Mouse (Mus musculus): ENCODE results near the gene Lck. TPM values are rescaled to one million over a fixed set of nuclear protein-coding genes. Genes with fewer than 3 reads are reported as not detected.
A peak's percentile ranks its signal among the peaks of the same experiment; 100 is the strongest.

The Lck gene
- polyA plus RNA-seq (2012; fragmentation: generic; extraction: Trizol): 2.1 TPM

DNA sequence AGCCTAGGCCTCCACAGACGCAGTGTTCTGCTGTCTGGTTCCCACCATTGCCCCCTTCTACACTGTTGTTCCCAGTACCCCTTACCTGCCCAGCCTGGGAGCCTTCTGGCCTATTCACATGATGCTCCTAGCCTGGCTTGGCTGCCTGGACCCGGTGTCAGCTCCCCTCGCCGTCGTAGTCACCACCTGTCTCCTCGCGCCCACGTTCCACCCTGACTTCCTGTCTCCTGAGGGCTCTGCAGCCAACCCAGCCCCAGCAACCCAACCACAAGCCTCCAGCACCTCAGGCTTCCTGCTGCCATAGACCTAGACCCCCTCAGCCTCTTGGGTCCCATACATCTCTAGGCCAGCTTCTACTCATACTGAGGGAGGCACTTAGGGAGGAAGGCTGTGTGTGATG, at the start of gene Lck:
Gene Lck, minus strand, starts transcription at position 212 of the 400 bp plus-strand sequence.
- Histone ChIP-seq H3ac (ENCODE audit: control insufficient read depth, insufficient read length) (no peak within 1 kb of the TSS), H3K36me3 (ENCODE audit: control insufficient read depth, insufficient read depth) (no peaks in the 10 kb centered on the region), H3K27me3 (ENCODE audit: control insufficient read depth, insufficient read depth, insufficient read length) (no peaks in the 10 kb centered on the region), H3K4me2 (ENCODE audit: low read depth) (no peak within 1 kb of the TSS), H3K4me3 (no peak within 1 kb of the TSS), H3K79me2 (ENCODE audit: control insufficient read depth, insufficient read depth) (no peaks in the 10 kb centered on the region)
- TF ChIP-seq MYOG (IDR thresholded peaks at IDR 0.05; ENCODE audit: control insufficient read depth in 1 of 3, insufficient read depth in 1 of 3, insufficient read length in 2 of 3, low read depth in 2 of 3) (no peak), TCF12 (IDR thresholded peaks at IDR 0.05; ENCODE audit: insufficient read depth, poor library complexity, severe bottlenecking) (no peak), USF1 (IDR thresholded peaks at IDR 0.05; ENCODE audit: low read depth) (no peak), POLR2A (IDR thresholded peaks at IDR 0.05; ENCODE audit: insufficient read length, low read depth) (no peak), POLR2AphosphoS2 (IDR thresholded peaks at IDR 0.05; ENCODE audit: insufficient read length, low read depth) (no peak), E2F4 (IDR thresholded peaks at IDR 0.05; ENCODE audit: insufficient read depth) (no peak), MYOD1 (IDR thresholded peaks at IDR 0.05; ENCODE audit: control insufficient read depth in 1 of 3, insufficient read length in 2 of 3, low read depth in 2 of 3) (no peak), REST (IDR thresholded peaks at IDR 0.05; ENCODE audit: insufficient read depth, insufficient read length) (no peak), TCF3 (IDR thresholded peaks at IDR 0.05; ENCODE audit: insufficient read length, low read depth) (no peak), CEBPB (IDR thresholded peaks at IDR 0.05; ENCODE audit: insufficient read depth, poor library complexity, severe bottlenecking) (no peak)

DNA sequence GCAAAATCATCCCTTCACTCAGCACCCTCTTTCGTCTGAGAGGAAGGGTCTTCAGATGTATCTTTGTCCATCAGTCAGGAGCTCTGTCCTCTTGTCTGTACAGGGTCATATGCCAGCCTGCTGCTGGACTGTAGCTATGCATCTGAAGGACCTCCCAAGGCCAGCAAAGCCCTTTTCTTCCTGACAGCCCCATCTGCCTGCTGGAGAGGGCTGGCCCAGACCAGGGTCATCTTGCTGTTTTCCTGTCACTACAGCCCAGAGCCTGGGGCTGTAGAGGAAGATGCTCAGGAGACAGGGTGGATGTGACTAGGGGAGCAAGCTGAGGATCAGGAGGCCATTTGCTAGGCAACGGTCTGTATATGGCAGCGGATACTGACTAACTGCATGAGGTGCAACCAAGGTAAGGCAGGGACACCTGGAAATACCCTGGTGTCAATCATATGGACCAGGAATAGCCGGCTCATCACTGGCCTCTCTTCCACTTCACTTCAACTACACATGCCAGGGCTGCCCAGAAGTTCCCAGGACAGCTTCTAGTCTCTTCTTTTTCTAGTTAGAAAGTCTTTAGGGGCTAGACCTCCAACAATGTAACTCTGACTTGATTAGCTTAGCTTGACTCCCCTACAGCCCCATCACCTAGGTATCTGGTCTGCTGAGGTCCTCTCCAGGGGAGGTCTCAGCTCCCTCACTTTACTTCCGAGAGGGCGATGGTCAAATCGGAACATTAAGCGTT, 49.5 kb upstream of the Lck start:
- no peaks in the 10 kb centered on the region for H3K27me3 ChIP-seq (ENCODE audit: control insufficient read depth, insufficient read depth, insufficient read length)
- H3K79me2 ChIP-seq (ENCODE audit: control insufficient read depth, insufficient read depth): peaks cover 5% of the 10 kb centered on the region
- peaks cover 6% of the 10 kb centered on the region for H3K36me3 ChIP-seq (ENCODE audit: control insufficient read depth, insufficient read depth)
- H3ac ChIP-seq (ENCODE audit: control insufficient read depth, insufficient read length): no peak overlapping the region
- peak overlapping the region; percentile 99 for H3K4me2 ChIP-seq (ENCODE audit: low read depth)
- TF ChIP-seq TCF3 (IDR thresholded peaks at IDR 0.05; ENCODE audit: insufficient read length, low read depth) (no peak), POLR2A (IDR thresholded peaks at IDR 0.05; ENCODE audit: insufficient read length, low read depth) (no peak), TCF12 (IDR thresholded peaks at IDR 0.05; ENCODE audit: insufficient read depth, poor library complexity, severe bottlenecking) (no peak), REST (IDR thresholded peaks at IDR 0.05; ENCODE audit: insufficient read depth, insufficient read length) (no peak), CEBPB (IDR thresholded peaks at IDR 0.05; ENCODE audit: insufficient read depth, poor library complexity, severe bottlenecking) (no peak), MAX (IDR thresholded peaks at IDR 0.05; ENCODE audit: low read depth) (no peak), POLR2AphosphoS2 (IDR thresholded peaks at IDR 0.05; ENCODE audit: insufficient read length, low read depth) (no peak), MYOD1 (IDR thresholded peaks at IDR 0.05; ENCODE audit: control insufficient read depth in 1 of 3, insufficient read length in 2 of 3, low read depth in 2 of 3) (no peak), SRF (IDR thresholded peaks at IDR 0.05; ENCODE audit: control insufficient read depth, insufficient read length, low read depth) (no peak), USF1 (IDR thresholded peaks at IDR 0.05; ENCODE audit: low read depth) (no peak), E2F4 (IDR thresholded peaks at IDR 0.05; ENCODE audit: insufficient read depth) (no peak)
- H3K4me3 ChIP-seq: peak overlapping the region; percentile 50

GRCm38 (mm10) chr4:129622120-129622802, 48.8 kb upstream of the Lck start:
- Histone ChIP-seq H3K36me3 (ENCODE audit: control insufficient read depth, insufficient read depth) (peaks cover 6% of the 10 kb centered on the region), H3K27me3 (ENCODE audit: control insufficient read depth, insufficient read depth, insufficient read length) (no peaks in the 10 kb centered on the region), H3K79me2 (ENCODE audit: control insufficient read depth, insufficient read depth) (peaks cover 5% of the 10 kb centered on the region), H3ac (ENCODE audit: control insufficient read depth, insufficient read length) (no peak overlapping the region), H3K4me2 (ENCODE audit: low read depth) (peak overlapping the region; percentile 99), H3K4me3 (peak overlapping the region; percentile 50)
- TF ChIP-seq USF1 (IDR thresholded peaks at IDR 0.05; ENCODE audit: low read depth): no peak
- TF ChIP-seq E2F4 (IDR thresholded peaks at IDR 0.05; ENCODE audit: insufficient read depth): no peak
- no peak for TF ChIP-seq SRF (IDR thresholded peaks at IDR 0.05; ENCODE audit: control insufficient read depth, insufficient read length, low read depth)
- TF ChIP-seq POLR2AphosphoS2 (IDR thresholded peaks at IDR 0.05; ENCODE audit: insufficient read length, low read depth): no peak
- TF ChIP-seq MYOD1 (IDR thresholded peaks at IDR 0.05; ENCODE audit: control insufficient read depth in 1 of 3, insufficient read length in 2 of 3, low read depth in 2 of 3): no peak
- TF ChIP-seq TCF3 (IDR thresholded peaks at IDR 0.05; ENCODE audit: insufficient read length, low read depth): no peak
- no peak for TF ChIP-seq TCF12 (IDR thresholded peaks at IDR 0.05; ENCODE audit: insufficient read depth, poor library complexity, severe bottlenecking)
- TF ChIP-seq MYOG (IDR thresholded peaks at IDR 0.05; ENCODE audit: control insufficient read depth in 1 of 3, insufficient read depth in 1 of 3, insufficient read length in 2 of 3, low read depth in 2 of 3): no peak
- TF ChIP-seq POLR2A (IDR thresholded peaks at IDR 0.05; ENCODE audit: insufficient read length, low read depth): no peak
- no peak for TF ChIP-seq REST (IDR thresholded peaks at IDR 0.05; ENCODE audit: insufficient read depth, insufficient read length)
- no peak for TF ChIP-seq MAX (IDR thresholded peaks at IDR 0.05; ENCODE audit: low read depth)
- no peak for TF ChIP-seq CEBPB (IDR thresholded peaks at IDR 0.05; ENCODE audit: insufficient read depth, poor library complexity, severe bottlenecking)

GRCm38 (mm10) chr4:129621283-129621841, 47.9 kb upstream of the Lck start:
- peaks cover 5% of the 10 kb centered on the region for H3K79me2 ChIP-seq (ENCODE audit: control insufficient read depth, insufficient read depth)
- no peak overlapping the region for H3K4me2 ChIP-seq (ENCODE audit: low read depth)
- no peaks in the 10 kb centered on the region for H3K36me3 ChIP-seq (ENCODE audit: control insufficient read depth, insufficient read depth)
- H3ac ChIP-seq (ENCODE audit: control insufficient read depth, insufficient read length): no peak overlapping the region
- H3K4me3 ChIP-seq: no peak overlapping the region
- no peaks in the 10 kb centered on the region for H3K27me3 ChIP-seq (ENCODE audit: control insufficient read depth, insufficient read depth, insufficient read length)
- TF ChIP-seq CEBPB (IDR thresholded peaks at IDR 0.05; ENCODE audit: insufficient read depth, poor library complexity, severe bottlenecking): no peak
- TF ChIP-seq POLR2A (IDR thresholded peaks at IDR 0.05; ENCODE audit: insufficient read length, low read depth): no peak
- TF ChIP-seq SRF (IDR thresholded peaks at IDR 0.05; ENCODE audit: control insufficient read depth, insufficient read length, low read depth): no peak
- TF ChIP-seq TCF3 (IDR thresholded peaks at IDR 0.05; ENCODE audit: insufficient read length, low read depth): no peak
- TF ChIP-seq MAX (IDR thresholded peaks at IDR 0.05; ENCODE audit: low read depth): no peak
- no peak for TF ChIP-seq POLR2AphosphoS2 (IDR thresholded peaks at IDR 0.05; ENCODE audit: insufficient read length, low read depth)
- TF ChIP-seq REST (IDR thresholded peaks at IDR 0.05; ENCODE audit: insufficient read depth, insufficient read length): no peak
- no peak for TF ChIP-seq MYOD1 (IDR thresholded peaks at IDR 0.05; ENCODE audit: control insufficient read depth in 1 of 3, insufficient read length in 2 of 3, low read depth in 2 of 3)
- no peak for TF ChIP-seq E2F4 (IDR thresholded peaks at IDR 0.05; ENCODE audit: insufficient read depth)
- no peak for TF ChIP-seq MYOG (IDR thresholded peaks at IDR 0.05; ENCODE audit: control insufficient read depth in 1 of 3, insufficient read depth in 1 of 3, insufficient read length in 2 of 3, low read depth in 2 of 3)
- TF ChIP-seq TCF12 (IDR thresholded peaks at IDR 0.05; ENCODE audit: insufficient read depth, poor library complexity, severe bottlenecking): no peak
- TF ChIP-seq USF1 (IDR thresholded peaks at IDR 0.05; ENCODE audit: low read depth): no peak

Data from myocyte (in vitro differentiated cells).